Mouse (Mus musculus) embryonic fibroblast, embryonic 13.5 days (primary cell): ENCODE measurements at regions not wholly inside any gene's neighbourhood (a gene's known extent, or its start where the extent isn't known, plus 50 kb on each side); places are given as distances from the start of the nearest gene placed in this dataset.

Source experiments
- CTCF ChIP-seq: IDR thresholded peaks from 2 replicates; pipeline ENCODE4 v1.5.1; 2011; ENCODE audit warnings: mild to moderate bottlenecking, control low read depth, low read length, moderate library complexity, borderline replicate concordance; ENCODE audit not compliant: insufficient read depth
- POLR2A ChIP-seq: IDR thresholded peaks from 2 replicates; pipeline ENCODE4 v1.6.1; 2011; ENCODE audit warnings: low read depth, mild to moderate bottlenecking, control low read depth, low read length, moderate library complexity

- TF ChIP-seq CTCF = no peak
- TF ChIP-seq POLR2A = no peak
Observed at GRCm38 (mm10) chr1:76323592-76323991, 777.5 kb downstream of the Slc4a3 start.
